Mouse (Mus musculus): ENCODE results near the gene Cpm.

DNA sequence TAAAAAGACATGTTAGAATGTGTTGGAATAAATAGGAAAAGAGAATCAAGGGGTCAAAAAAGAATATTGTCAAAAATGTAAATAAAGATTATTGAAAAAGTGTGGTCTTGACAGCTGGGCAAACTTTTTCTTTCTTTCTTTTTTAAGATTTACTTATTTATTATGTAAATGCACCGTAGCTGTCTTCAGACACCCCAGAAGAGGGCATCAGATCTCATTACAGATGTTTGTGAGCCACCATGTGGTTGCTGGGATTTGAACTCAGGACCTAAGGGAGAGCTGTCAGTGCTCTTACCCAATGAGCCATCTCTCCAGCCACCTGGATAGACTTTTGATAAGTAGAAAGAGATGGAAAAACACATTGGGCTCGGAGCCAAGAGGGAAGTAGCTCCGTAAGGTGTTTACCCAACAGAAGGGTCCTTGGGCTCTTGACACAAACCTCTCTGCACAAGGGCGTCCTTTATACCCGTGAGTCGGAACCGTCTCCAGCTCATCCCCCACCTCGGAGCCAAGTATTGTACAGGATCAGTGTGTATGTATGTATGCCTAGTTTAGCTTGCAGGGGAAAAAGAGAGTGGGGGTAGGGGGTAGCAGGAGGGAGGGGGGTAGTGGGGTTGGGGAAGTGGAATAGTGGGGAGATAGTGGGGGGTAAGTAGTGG lies 24.5 kb upstream of the Cpm start:
- no peak for TF ChIP-seq EP300 (IDR thresholded peaks at IDR 0.05; ENCODE audit: insufficient read depth, low read depth, low read length)
- no peak for TF ChIP-seq POLR2A (IDR thresholded peaks at IDR 0.05; ENCODE audit: insufficient read depth, low read depth, low read length)
- TF ChIP-seq CTCF (IDR thresholded peaks at IDR 0.05), result no peak

All from heart, adult 2 months (tissue).